Mouse (Mus musculus) hindbrain, embryonic 14.5 days (tissue): Measurements from ENCODE around the gene Arsb. TPM values are rescaled to one million over a fixed set of nuclear protein-coding genes. Genes with fewer than 3 reads are reported as not detected.
"Not testable (repeated sequence)": the region's sequence is repeated elsewhere in the genome, so short reads cannot be mapped to it uniquely, and the experiment has no call there.

ENCODE experiments used
- ATAC-seq: fragments of 200-750 bp; cut with Nextera tagmentation; 2 replicates; pipeline ENCODE4 v1.8.0; 2017; ENCODE audit warnings: moderate number of reproducible peaks, mild to moderate bottlenecking, moderate TSS enrichment, moderate library complexity; ENCODE audit not compliant: low FRiP score
- DNase-seq: peaks from one replicate; pipeline ENCODE4 v3.0.0-alpha.2; 2015; ENCODE audit warnings: low spot score
- H3K27ac ChIP-seq: fragments of 300-500 bp; sonication (generic); 2 replicates; pipeline ENCODE4 v1.5.1; 2014; ENCODE audit warnings: mild to moderate bottlenecking, moderate library complexity
- H3K27me3 ChIP-seq: fragments of 300-500 bp; sonication (generic); 2 replicates; pipeline ENCODE4 v1.6.1; 2014; ENCODE audit warnings: mild to moderate bottlenecking, low read length, mixed read lengths; ENCODE audit not compliant: control insufficient read depth, insufficient read depth
- H3K36me3 ChIP-seq: fragments of 300-500 bp; sonication (generic); replicated peaks from 2 replicates; pipeline ENCODE4 v1.6.1; 2014; ENCODE audit not compliant: control insufficient read depth, insufficient read depth
- H3K4me1 ChIP-seq: fragments of 300-500 bp; sonication (generic); replicated peaks from 2 replicates; pipeline ENCODE4 v1.6.1; 2014; ENCODE audit warnings: antibody characterized with exemption, low read length, mixed read lengths; ENCODE audit not compliant: control insufficient read depth, insufficient read depth
- H3K4me2 ChIP-seq: fragments of 300-500 bp; sonication (generic); replicated peaks from 2 replicates; pipeline ENCODE4 v1.6.1; 2014; ENCODE audit warnings: mild to moderate bottlenecking, moderate library complexity
- H3K4me3 ChIP-seq: fragments of 300-500 bp; sonication (generic); replicated peaks from 2 replicates; pipeline ENCODE4 v1.5.1; 2014; ENCODE audit warnings: mild to moderate bottlenecking, low read length
- H3K9ac ChIP-seq: fragments of 300-500 bp; sonication (generic); 2 replicates; pipeline ENCODE4 v1.6.1; 2014
- H3K9me3 ChIP-seq: fragments of 300-500 bp; sonication (generic); 2 replicates; pipeline ENCODE4 v1.6.1; 2016; ENCODE audit warnings: low read length; ENCODE audit not compliant: control insufficient read depth
- WGBS: fragments of 180-500 bp; shearing (Covaris S2); extraction: QIAGEN DNeasy Blood & Tissue Kit; methylation state at CpG from one replicate; pipeline ENCODE4 v1.1.7; 2014; 5-methylcytosine and 5-hydroxymethylcytosine counted together
- polyA plus RNA-seq: library from polyadenylated mRNA; unstranded; fragments of >200 nt; fragmentation: Nextera tagmentation; extraction: Ambion mirVana; gene quantifications from 2 replicates; pipeline ENCODE4 v1.2.1, GENCODE M21; 2014

Gene Arsb
- polyA plus RNA-seq, 1 experiment from 2014 or later, result 10.9 TPM

GRCm38 (mm10) chr13:93975668-93976067 is 204.2 kb downstream of the Arsb start:
- ATAC-seq (no peak), DNase-seq (no peak)
- Histone ChIP-seq H3K9me3 (no peaks in the 10 kb centered on the region), H3K27me3 (no peaks in the 10 kb centered on the region), H3K9ac (no peak overlapping the region), H3K4me2 (no peak overlapping the region), H3K4me1 (no peaks in the 10 kb centered on the region), H3K27ac (no peak overlapping the region), H3K4me3 (no peak overlapping the region), H3K36me3 (no peaks in the 10 kb centered on the region)
- WGBS, result 78% methylated on average over 5 of the region's 5 CpGs

DNA sequence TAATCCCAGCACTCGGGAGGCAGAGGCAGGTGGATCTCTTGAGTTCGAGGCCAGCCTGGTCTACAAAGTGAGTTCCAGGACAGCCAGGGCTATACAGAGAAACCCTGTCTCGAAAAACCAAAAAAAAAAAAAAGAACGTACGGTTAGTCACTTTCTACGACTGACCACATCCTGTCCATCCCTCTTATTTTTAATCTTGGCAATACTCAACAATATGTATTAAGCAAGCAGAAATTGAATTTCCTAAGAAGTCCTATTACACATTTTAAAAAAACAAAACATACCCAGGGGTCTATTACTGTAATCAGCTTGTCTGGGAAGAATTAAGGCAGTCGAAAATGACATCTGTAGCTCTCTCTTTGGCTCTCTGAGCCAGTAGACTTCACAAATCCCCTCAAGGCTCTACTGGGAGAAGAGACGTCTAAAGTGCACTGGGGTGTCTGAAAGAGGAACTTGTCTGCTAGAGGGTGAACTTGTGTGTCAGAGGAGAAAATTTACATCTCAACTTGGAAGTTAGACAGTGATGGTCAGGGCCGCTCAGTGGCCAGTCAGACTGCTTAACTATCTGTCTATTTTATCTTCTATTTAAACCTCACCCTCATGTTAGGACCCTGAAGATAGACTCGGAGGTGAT is 205.6 kb downstream of the Arsb start:
- H3K4me2 ChIP-seq, result no peak overlapping the region
- no peak overlapping the region for H3K4me3 ChIP-seq
- H3K27ac ChIP-seq, result no peak overlapping the region
- no peak for ATAC-seq
- H3K27me3 ChIP-seq, result no peaks in the 10 kb centered on the region
- no peaks in the 10 kb centered on the region for H3K36me3 ChIP-seq
- WGBS, result 90% methylated on average over 9 of the region's 10 CpGs
- no peak for DNase-seq
- no peaks in the 10 kb centered on the region for H3K9me3 ChIP-seq
- no peak overlapping the region for H3K9ac ChIP-seq
- H3K4me1 ChIP-seq, result no peaks in the 10 kb centered on the region

- Histone ChIP-seq H3K4me2 (no peak overlapping the region), H3K4me3 (no peak overlapping the region), H3K27me3 (no peaks in the 10 kb centered on the region), H3K4me1 (no peaks in the 10 kb centered on the region), H3K36me3 (no peaks in the 10 kb centered on the region), H3K9me3 (no peaks in the 10 kb centered on the region), H3K9ac (no peak overlapping the region), H3K27ac (no peak overlapping the region)
- WGBS, result 67% methylated on average over 12 of the region's 12 CpGs
- ATAC-seq (no peak), DNase-seq (no peak)
These were observed 207.5 kb downstream of the Arsb start for GRCm38 (mm10) chr13:93978703-93979495.

GRCm38 (mm10) chr13:93979754-93980153 is 208.3 kb downstream of the Arsb start:
- H3K4me2 ChIP-seq, result no peak overlapping the region
- H3K27ac ChIP-seq, result no peak overlapping the region
- no peaks in the 10 kb centered on the region for H3K9me3 ChIP-seq
- H3K27me3 ChIP-seq, result no peaks in the 10 kb centered on the region
- H3K36me3 ChIP-seq, result no peaks in the 10 kb centered on the region
- H3K4me1 ChIP-seq, result no peaks in the 10 kb centered on the region
- DNase-seq (no peak), ATAC-seq (no peak)
- no peak overlapping the region for H3K9ac ChIP-seq
- no peak overlapping the region for H3K4me3 ChIP-seq
- 65% methylated on average over 1 of the region's 1 CpGs for WGBS

DNA sequence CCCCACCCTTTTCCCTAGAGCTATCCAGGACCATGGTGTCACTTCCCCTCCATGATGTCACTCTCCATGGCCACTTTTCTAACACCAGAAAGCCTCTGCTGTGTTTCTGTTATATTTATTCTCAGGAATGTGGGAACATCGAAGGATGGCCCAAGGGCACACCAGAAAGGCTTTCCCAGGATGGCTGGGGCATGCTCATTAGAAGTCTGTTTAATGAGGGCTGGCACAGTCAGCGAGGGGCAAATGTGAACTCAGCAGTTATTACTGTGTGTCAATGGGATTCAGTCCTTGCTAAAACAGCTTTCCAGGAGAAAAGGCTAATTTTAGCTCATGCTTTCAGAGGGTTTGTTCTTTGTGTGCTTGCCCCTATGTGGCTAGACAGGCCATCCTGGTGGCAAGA is 213.1 kb downstream of the Arsb start:
- Histone ChIP-seq H3K9me3 (no peaks in the 10 kb centered on the region), H3K4me1 (no peaks in the 10 kb centered on the region; the same call in 1 of the 2 replicates), H3K27ac (no peak overlapping the region), H3K36me3 (no peaks in the 10 kb centered on the region), H3K4me2 (no peak overlapping the region), H3K27me3 (no peaks in the 10 kb centered on the region), H3K9ac (no peak overlapping the region), H3K4me3 (no peak overlapping the region)
- DNase-seq, result no peak
- WGBS, result 77% methylated on average over 2 of the region's 2 CpGs
- no peak for ATAC-seq

- WGBS, result 76% methylated on average over 7 of the region's 7 CpGs
- no peaks in the 10 kb centered on the region; the same call in 1 of the 2 replicates for H3K4me1 ChIP-seq
- no peaks in the 10 kb centered on the region for H3K27me3 ChIP-seq
- H3K9me3 ChIP-seq, result no peaks in the 10 kb centered on the region
- no peak for ATAC-seq
- H3K9ac ChIP-seq, result no peak overlapping the region
- no peaks in the 10 kb centered on the region for H3K36me3 ChIP-seq
- no peak overlapping the region for H3K4me3 ChIP-seq
- H3K27ac ChIP-seq, result no peak overlapping the region
- DNase-seq, result no peak
- H3K4me2 ChIP-seq, result no peak overlapping the region
These were observed 213.8 kb downstream of the Arsb start for GRCm38 (mm10) chr13:93985181-93985580.

- not testable (repeated sequence) for DNase-seq, H3K27me3 ChIP-seq, H3K9ac ChIP-seq, H3K4me1 ChIP-seq, H3K4me2 ChIP-seq, ATAC-seq, H3K27ac ChIP-seq, H3K9me3 ChIP-seq, H3K4me3 ChIP-seq, H3K36me3 ChIP-seq
- 92% methylated on average over 8 of the region's 8 CpGs for WGBS
These were observed 214.3 kb downstream of the Arsb start for GRCm38 (mm10) chr13:93985750-93986149.

DNA sequence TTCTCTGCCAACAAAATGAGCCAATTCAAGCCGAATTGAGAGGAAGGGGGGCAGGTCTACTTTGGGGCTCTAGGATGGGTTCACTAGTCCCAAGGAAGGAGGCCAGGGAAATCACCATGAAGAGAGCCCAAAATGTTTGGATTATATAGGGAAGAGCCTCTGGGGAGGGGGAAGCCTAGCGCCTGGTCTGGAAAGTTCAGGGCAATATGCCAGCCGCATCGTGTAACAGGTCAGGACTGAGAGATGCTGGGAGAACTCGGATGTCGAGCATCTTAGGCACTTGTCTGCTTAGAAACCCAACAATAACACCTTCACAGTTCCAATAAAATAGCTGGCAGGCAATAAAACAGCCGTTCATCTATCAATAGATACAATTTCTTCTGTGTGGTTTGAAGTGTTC is 216.2 kb downstream of the Arsb start:
- Histone ChIP-seq H3K4me3 (no peak overlapping the region), H3K9ac (no peak overlapping the region), H3K36me3 (no peaks in the 10 kb centered on the region), H3K9me3 (peaks cover 9% of the 10 kb centered on the region; the same call in 1 of the 2 replicates), H3K4me1 (no peaks in the 10 kb centered on the region; the same call in 1 of the 2 replicates), H3K27ac (no peak overlapping the region), H3K27me3 (no peaks in the 10 kb centered on the region), H3K4me2 (no peak overlapping the region)
- no peak for DNase-seq
- no peak for ATAC-seq
- whole genome bisulfite sequencing, result 89% methylated on average over 7 of the region's 7 CpGs

- Histone ChIP-seq H3K4me1 (no peaks in the 10 kb centered on the region; the same call in 1 of the 2 replicates), H3K27ac (no peak overlapping the region), H3K9ac (no peak overlapping the region), H3K4me2 (no peak overlapping the region), H3K9me3 (peaks cover 9% of the 10 kb centered on the region; the same call in 1 of the 2 replicates), H3K36me3 (no peaks in the 10 kb centered on the region), H3K4me3 (no peak overlapping the region), H3K27me3 (no peaks in the 10 kb centered on the region)
- no peak for ATAC-seq
- no peak for DNase-seq
- 69% methylated on average over 3 of the region's 4 CpGs for WGBS
These were observed 217.8 kb downstream of the Arsb start for GRCm38 (mm10) chr13:93989208-93989607.
